Mouse (Mus musculus): ENCODE measurements around the gene Lgi1. TPM values are rescaled to one million over a fixed set of nuclear protein-coding genes. Genes with fewer than 3 reads are reported as not detected.

Lgi1 gene
- polyA plus RNA-seq, 1 experiment, result 0.02 TPM

DNA sequence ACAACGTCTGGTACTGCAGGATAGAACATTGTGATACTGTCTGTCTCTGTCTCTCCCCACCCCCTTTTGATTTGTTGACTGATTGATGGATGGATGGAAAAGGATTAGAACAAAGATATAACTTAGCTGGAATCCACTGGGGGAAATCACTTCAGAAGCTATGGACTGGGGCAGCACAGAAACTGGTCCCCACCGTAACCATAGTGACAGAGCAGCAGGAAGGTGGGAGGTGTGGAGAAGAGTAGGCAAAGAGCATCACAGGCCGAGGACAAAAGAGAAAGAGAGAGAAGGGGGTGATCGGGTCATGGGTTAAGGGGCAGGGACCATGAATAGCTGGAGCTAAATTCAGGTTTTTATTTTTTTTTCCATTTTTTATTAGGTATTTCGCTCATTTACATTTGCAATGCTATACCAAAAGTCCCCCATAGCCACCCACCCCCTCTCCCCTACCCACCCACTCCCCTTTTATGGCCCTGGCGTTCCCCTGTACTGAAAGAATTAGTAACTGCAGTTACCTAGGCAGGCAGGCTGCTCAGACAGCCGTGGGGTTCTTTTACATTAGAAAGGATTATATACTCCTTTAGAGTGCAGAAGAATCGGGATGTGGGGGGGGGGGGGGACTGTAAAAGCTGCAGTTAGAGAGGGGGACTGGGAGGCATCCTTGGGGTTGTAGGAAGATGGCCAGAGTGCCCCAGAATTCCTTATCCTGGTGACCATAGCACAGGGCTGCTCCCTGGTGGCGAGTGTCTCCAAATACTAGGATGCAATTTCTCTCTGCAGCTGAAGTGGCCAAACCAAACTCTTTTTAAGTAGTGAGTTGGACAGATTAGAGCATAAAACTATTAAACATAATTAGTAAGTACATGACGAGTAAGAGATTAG is 60.1 kb downstream of the Lgi1 start:
- TF ChIP-seq CTCF (IDR thresholded peaks at IDR 0.05; ENCODE audit: extremely low read depth, insufficient read depth, insufficient read length, insufficient replicate concordance) (no peak), POLR2A (IDR thresholded peaks at IDR 0.05; ENCODE audit: low read depth, low read length) (no peak)
- 55% methylated on average over 10 of the region's 10 CpGs for WGBS

GRCm38 (mm10) chr19:38325029-38325398 is 60.7 kb downstream of the Lgi1 start:
- Histone ChIP-seq H3K4me3 (ENCODE audit: extremely low read depth, insufficient read depth, insufficient read length) (no peak overlapping the region), H3K36me3 (ENCODE audit: control insufficient read depth, insufficient read depth, low read length) (no peaks in the 10 kb centered on the region), H3K27me3 (ENCODE audit: control insufficient read depth, insufficient read depth, low read length) (no peaks in the 10 kb centered on the region), H3K27ac (ENCODE audit: insufficient read depth, low read length) (no peak overlapping the region), H3K4me1 (ENCODE audit: control insufficient read depth, insufficient read depth, insufficient read length) (no peaks in the 10 kb centered on the region)
- WGBS, result 75% methylated on average over 4 of the region's 4 CpGs
- DNase-seq (ENCODE audit: low read depth in 1 of 2, low spot score in 2 of 2), result no peak
- TF ChIP-seq CTCF (IDR thresholded peaks at IDR 0.05; ENCODE audit: extremely low read depth, insufficient read depth, insufficient read length, insufficient replicate concordance) (no peak), POLR2A (IDR thresholded peaks at IDR 0.05; ENCODE audit: low read depth, low read length) (no peak)

More for the DNA sequence above, 60.1 kb downstream of the Lgi1 start:
- Histone ChIP-seq H3K27ac (ENCODE audit: insufficient read depth, low read length) (no peak overlapping the region), H3K27me3 (ENCODE audit: control insufficient read depth, insufficient read depth, low read length) (no peaks in the 10 kb centered on the region), H3K4me1 (ENCODE audit: control insufficient read depth, insufficient read depth, insufficient read length) (no peaks in the 10 kb centered on the region), H3K36me3 (ENCODE audit: control insufficient read depth, insufficient read depth, low read length) (no peaks in the 10 kb centered on the region), H3K4me3 (ENCODE audit: extremely low read depth, insufficient read depth, insufficient read length) (no peak overlapping the region)
- no peak for DNase-seq (ENCODE audit: low read depth in 1 of 2, low spot score in 2 of 2)

DNA sequence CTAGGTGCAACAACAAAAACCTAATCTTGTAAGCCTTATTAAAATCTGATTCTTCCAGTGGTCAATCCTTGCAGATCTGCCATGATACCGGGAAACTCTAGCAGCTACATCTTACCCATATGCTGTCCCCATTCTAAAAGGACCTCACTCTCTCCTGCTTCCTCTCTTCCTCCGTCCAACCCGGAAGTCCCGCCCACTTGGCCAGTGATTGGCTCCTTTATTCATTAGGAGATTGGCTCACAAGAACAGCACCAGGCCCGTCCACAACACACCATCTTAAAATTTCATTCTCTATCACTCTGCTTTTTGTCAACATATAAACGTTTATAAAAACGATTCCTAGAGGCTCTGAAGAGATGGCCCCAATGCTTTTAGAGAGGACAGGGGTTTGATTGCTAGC is 61.5 kb downstream of the Lgi1 start:
- Histone ChIP-seq H3K4me1 (ENCODE audit: control insufficient read depth, insufficient read depth, insufficient read length) (no peaks in the 10 kb centered on the region), H3K27ac (ENCODE audit: insufficient read depth, low read length) (no peak overlapping the region), H3K36me3 (ENCODE audit: control insufficient read depth, insufficient read depth, low read length) (no peaks in the 10 kb centered on the region), H3K27me3 (ENCODE audit: control insufficient read depth, insufficient read depth, low read length) (no peaks in the 10 kb centered on the region), H3K4me3 (ENCODE audit: extremely low read depth, insufficient read depth, insufficient read length) (no peak overlapping the region)
- WGBS, result 85% methylated on average over 7 of the region's 7 CpGs
- no peak for DNase-seq (ENCODE audit: low read depth in 1 of 2, low spot score in 2 of 2)
- no peak for TF ChIP-seq CTCF (IDR thresholded peaks at IDR 0.05; ENCODE audit: extremely low read depth, insufficient read depth, insufficient read length, insufficient replicate concordance)

DNA sequence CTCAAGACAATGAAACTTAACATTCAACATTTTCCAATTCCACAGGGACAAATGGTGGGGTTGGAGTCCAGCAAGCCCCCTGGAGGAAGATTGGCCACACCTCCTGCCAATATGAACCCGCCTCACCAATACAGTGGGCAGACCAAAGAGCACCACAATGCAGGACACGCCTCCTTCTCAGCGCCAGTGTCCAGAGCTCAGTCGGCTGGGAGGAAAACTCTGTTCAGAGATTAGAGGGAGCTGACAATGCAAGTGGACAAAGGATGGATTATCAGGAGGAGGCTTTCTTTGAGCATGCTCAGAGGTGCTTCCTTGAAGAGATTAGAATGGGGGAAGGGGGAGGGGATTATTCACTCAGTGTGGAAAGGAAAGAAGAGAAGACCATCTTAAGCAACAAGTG is 62.7 kb downstream of the Lgi1 start:
- no peak overlapping the region for H3K27ac ChIP-seq (ENCODE audit: insufficient read depth, low read length)
- H3K4me1 ChIP-seq (ENCODE audit: control insufficient read depth, insufficient read depth, insufficient read length), result no peaks in the 10 kb centered on the region
- no peak overlapping the region for H3K4me3 ChIP-seq (ENCODE audit: extremely low read depth, insufficient read depth, insufficient read length)
- no peaks in the 10 kb centered on the region for H3K27me3 ChIP-seq (ENCODE audit: control insufficient read depth, insufficient read depth, low read length)
- 70% methylated on average over 4 of the region's 4 CpGs for WGBS
- H3K36me3 ChIP-seq (ENCODE audit: control insufficient read depth, insufficient read depth, low read length), result no peaks in the 10 kb centered on the region
- no peak for TF ChIP-seq POLR2A (IDR thresholded peaks at IDR 0.05; ENCODE audit: low read depth, low read length)
- TF ChIP-seq CTCF (IDR thresholded peaks at IDR 0.05; ENCODE audit: extremely low read depth, insufficient read depth, insufficient read length, insufficient replicate concordance), result no peak
- no peak for DNase-seq (ENCODE audit: low read depth in 1 of 2, low spot score in 2 of 2)

DNA sequence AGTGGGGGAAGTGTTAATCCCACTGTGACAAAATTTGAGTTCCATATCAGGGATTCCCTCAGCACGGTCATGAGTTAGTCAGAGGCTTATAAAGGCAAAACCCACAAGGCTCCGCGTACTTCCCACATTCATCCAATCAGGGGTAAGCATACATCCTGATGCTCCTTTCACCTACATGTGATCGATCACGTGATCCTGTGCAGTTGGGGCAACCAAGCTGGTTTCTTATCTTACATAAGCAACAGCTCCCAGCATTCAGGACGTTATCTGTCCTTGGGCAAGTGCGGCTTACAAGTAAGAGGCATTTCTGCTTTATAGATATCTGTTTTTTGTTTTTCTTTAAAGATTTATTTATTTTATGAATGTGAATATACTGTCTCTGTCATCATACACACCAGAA is 63.7 kb downstream of the Lgi1 start:
- 79% methylated on average over 7 of the region's 7 CpGs for WGBS
- H3K4me3 ChIP-seq (ENCODE audit: extremely low read depth, insufficient read depth, insufficient read length), result no peak overlapping the region
- no peak for DNase-seq (ENCODE audit: low read depth in 1 of 2, low spot score in 2 of 2)
- no peaks in the 10 kb centered on the region for H3K27me3 ChIP-seq (ENCODE audit: control insufficient read depth, insufficient read depth, low read length)
- no peak for TF ChIP-seq POLR2A (IDR thresholded peaks at IDR 0.05; ENCODE audit: low read depth, low read length)
- H3K4me1 ChIP-seq (ENCODE audit: control insufficient read depth, insufficient read depth, insufficient read length), result no peaks in the 10 kb centered on the region
- H3K36me3 ChIP-seq (ENCODE audit: control insufficient read depth, insufficient read depth, low read length), result no peaks in the 10 kb centered on the region
- H3K27ac ChIP-seq (ENCODE audit: insufficient read depth, low read length), result no peak overlapping the region

GRCm38 (mm10) chr19:38329257-38329656 is 64.9 kb downstream of the Lgi1 start:
- Histone ChIP-seq H3K4me1 (ENCODE audit: control insufficient read depth, insufficient read depth, insufficient read length) (no peaks in the 10 kb centered on the region), H3K27ac (ENCODE audit: insufficient read depth, low read length) (no peak overlapping the region), H3K27me3 (ENCODE audit: control insufficient read depth, insufficient read depth, low read length) (no peaks in the 10 kb centered on the region), H3K36me3 (ENCODE audit: control insufficient read depth, insufficient read depth, low read length) (no peaks in the 10 kb centered on the region), H3K4me3 (ENCODE audit: extremely low read depth, insufficient read depth, insufficient read length) (no peak overlapping the region)
- no peak for DNase-seq (ENCODE audit: low read depth in 1 of 2, low spot score in 2 of 2)
- no peak for TF ChIP-seq POLR2A (IDR thresholded peaks at IDR 0.05; ENCODE audit: low read depth, low read length)
- WGBS, result 91% methylated on average over 5 of the region's 5 CpGs

GRCm38 (mm10) chr19:38331072-38331471 is 66.7 kb downstream of the Lgi1 start:
- TF ChIP-seq CTCF (IDR thresholded peaks at IDR 0.05; ENCODE audit: extremely low read depth, insufficient read depth, insufficient read length, insufficient replicate concordance) (no peak), POLR2A (IDR thresholded peaks at IDR 0.05; ENCODE audit: low read depth, low read length) (no peak)
- no peak for DNase-seq (ENCODE audit: low read depth in 1 of 2, low spot score in 2 of 2)
- 83% methylated on average over 1 of the region's 1 CpGs for WGBS
- H3K27me3 ChIP-seq (ENCODE audit: control insufficient read depth, insufficient read depth, low read length), result no peaks in the 10 kb centered on the region
- no peak overlapping the region for H3K4me3 ChIP-seq (ENCODE audit: extremely low read depth, insufficient read depth, insufficient read length)
- H3K4me1 ChIP-seq (ENCODE audit: control insufficient read depth, insufficient read depth, insufficient read length), result no peaks in the 10 kb centered on the region
- H3K36me3 ChIP-seq (ENCODE audit: control insufficient read depth, insufficient read depth, low read length), result no peaks in the 10 kb centered on the region
- no peak overlapping the region for H3K27ac ChIP-seq (ENCODE audit: insufficient read depth, low read length)

Data from spleen, adult 2 months (tissue).